Mouse (Mus musculus) embryonic stem cell, embryonic (primary cell): ENCODE measurements around the gene Rgma.

Experiments used
- CTCF ChIA-PET, 4 experiments: fragments of 300-600 bp in 2 of 4; fragments of 350-600 bp in 2 of 4; sonication (Branson Sonifier 250); formaldehyde crosslinking; loops; one replicate each; lab custom pipeline; 2022; ENCODE audit warnings: inconsistent platforms in 2 of 4; lab: Charles Lee
- POLR2A ChIA-PET, 4 experiments: fragments of 300-600 bp in 2 of 4; fragments of 350-600 bp in 2 of 4; sonication (Branson Sonifier 250); formaldehyde crosslinking; loops; one replicate each; lab custom pipeline; 2022; ENCODE audit warnings: antibody characterized with exemption in 4 of 4, inconsistent platforms in 1 of 4; lab: Charles Lee

The Rgma gene

DNA sequence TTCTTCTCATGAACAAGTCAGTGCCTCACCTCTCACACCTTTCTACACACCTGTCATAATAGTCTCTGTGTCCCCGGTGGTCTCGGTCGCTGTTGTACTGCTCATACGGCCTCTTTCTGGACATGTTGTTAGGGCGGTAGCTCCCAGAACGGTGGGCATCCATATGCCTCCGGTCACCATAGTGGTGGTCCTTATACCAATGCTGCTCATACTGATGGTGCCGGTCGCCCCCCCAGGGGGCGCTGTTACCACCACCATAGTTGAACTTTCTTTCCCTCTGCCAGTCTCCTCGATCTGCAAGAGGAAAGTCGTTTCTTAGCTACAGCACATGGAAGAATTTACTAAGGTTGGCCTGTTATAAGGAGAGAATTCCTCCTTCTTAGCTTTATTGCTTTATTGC lies 60.4 kb downstream of the Rgma start:
- ChIA-PET POLR2A (interaction anchor here in 2 of 4 experiments (0.6 to 2.2 kb wide), 15 partner anchors 8 to 106 kb away, joined by 3 to 9 read pairs (median 5); no protein-coding TSS in a partner anchor), CTCF (interaction anchor here in 3 of 4 experiments (0.6 to 1.8 kb wide), 9 partner anchors 17 to 280 kb away, joined by 3 to 6 read pairs (median 3); no protein-coding TSS in a partner anchor)

DNA sequence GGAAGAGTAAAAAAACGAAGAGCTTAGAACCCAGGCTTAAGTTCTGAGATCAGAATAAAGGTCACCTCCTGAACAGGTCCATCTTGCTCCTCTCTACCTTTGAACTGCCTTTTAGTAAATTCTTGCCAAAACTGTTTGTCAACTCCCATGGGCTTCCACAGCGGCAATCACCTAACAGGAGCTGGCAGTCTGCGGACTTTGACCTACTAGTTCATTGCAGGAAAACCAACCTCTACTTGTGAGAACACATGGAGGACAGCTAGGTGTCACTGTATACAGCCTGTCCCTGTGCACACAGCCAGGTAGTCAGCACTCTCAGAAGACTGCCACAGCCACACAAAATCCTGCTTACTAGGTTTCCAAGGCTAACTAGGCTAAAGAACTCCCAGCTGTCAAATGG lies 66.5 kb downstream of the Rgma start:
- CTCF ChIA-PET: interaction anchor here in 1 of 4 experiments (0.6 kb wide), 1 partner anchor 219 kb away, joined by 3 read pairs; no protein-coding TSS in a partner anchor
- POLR2A ChIA-PET: interaction anchor here in 2 of 4 experiments (0.6 to 2.6 kb wide), 10 partner anchors 14 to 157 kb away, joined by 3 to 10 read pairs (median 3); no protein-coding TSS in a partner anchor

DNA sequence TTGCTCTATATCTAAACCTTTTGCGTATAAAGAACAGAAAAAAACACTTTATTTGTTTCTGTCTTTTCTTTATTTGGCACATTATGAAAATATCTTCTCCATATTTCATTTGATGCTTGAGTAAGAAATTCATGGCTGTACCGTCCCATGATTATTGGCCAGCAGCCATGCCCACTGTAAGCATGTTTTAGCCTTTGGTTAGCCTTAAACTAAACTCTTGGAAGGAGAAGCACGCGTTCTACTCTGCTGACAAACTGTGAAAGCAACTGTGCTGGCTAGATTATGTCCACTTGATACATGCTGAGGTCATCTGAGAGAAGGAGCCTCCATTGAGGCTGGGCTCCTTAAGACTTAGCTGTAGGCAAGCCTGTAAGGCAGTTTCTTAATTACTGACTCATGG lies 66.9 kb downstream of the Rgma start:
- CTCF ChIA-PET: no interaction called here
- POLR2A ChIA-PET: interaction anchor here in 2 of 4 experiments (0.6 to 2.6 kb wide), 10 partner anchors 13 to 157 kb away, joined by 3 to 10 read pairs (median 3); no protein-coding TSS in a partner anchor

DNA sequence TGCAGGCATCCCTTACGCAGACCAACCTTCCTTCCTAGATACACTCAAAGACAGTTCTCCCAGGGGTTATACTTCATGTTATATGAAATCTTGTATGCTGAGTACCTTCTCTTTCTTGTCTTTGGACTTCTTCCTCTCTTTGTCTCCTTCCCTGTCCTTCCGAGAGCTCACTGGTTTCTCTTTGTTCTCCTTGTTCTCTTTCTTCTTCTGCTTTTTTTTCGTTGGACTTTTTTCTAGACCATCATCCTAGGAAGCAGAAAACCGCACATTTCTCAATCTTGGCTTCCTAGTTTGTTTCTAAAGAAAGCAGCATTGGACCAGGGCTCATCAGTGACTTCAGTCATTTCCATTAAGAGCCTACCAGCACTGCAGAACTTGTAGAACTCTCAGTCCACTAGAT lies 76.3 kb downstream of the Rgma start:
- POLR2A ChIA-PET: interaction anchor here in 2 of 4 experiments (1.0 to 5.2 kb wide), 8 partner anchors 10 to 61 kb away, joined by 3 to 31 read pairs (median 4); no protein-coding TSS in a partner anchor
- CTCF ChIA-PET: no interaction called here

DNA sequence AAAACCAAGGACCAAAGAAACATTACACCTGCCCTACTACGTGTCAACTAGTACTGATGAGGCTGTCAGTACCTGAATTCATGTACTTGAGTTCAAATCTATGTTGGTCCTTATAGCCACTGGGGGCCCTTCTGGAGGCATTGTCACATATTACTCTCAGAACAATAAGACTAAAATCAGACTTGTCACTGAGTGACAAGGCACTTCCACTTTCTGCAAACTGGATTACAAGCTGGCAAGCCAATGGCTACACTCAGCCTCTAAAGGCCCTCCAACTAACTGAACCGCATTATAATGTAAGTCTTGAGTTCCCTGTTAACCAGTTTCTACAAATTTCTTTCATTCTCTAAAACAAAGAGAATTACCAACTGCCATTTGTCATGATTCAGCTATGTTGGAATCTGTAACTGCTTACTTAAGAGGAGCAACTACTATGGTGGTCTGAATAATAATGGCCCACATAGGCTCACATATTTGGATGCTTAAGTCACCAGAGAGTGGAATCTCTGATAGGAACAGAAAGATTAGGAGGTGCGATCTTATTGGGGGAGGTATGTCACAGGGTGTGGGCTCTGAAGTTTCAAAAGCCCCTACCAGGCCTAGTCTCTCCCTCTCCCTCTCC lies 77.0 kb downstream of the Rgma start:
- ChIA-PET CTCF (interaction anchor here in 1 of 4 experiments (1.0 kb wide), 1 partner anchor 16 kb away, joined by 3 read pairs; no protein-coding TSS in a partner anchor), POLR2A (interaction anchor here in 2 of 4 experiments (0.6 to 5.2 kb wide), 13 partner anchors 9 to 208 kb away, joined by 3 to 31 read pairs (median 4); no protein-coding TSS in a partner anchor)

DNA sequence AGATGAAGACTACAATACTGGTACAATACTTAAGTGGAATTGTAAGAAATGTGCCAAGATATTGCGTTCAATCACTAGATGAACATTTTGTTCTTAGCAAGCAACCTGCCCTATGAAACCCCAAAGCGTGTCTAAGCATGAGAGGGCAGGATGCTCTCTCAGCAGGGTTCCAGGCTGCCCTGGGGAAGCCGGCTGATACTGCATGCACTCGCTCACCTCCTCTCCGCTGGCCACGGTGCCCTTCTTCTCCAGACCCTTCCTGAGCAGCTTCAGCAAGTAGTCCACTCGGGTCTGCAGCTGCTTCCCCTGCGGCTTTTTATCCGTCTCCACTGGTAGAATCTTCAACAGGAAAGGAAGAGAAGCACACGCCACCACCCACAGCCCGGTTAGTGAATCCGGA lies 78.8 kb downstream of the Rgma start:
- CTCF ChIA-PET: interaction anchor here in 1 of 4 experiments (1.2 kb wide), 1 partner anchor 18 kb away, joined by 3 read pairs; no protein-coding TSS in a partner anchor
- POLR2A ChIA-PET: interaction anchor here in 2 of 4 experiments (1.5 to 5.2 kb wide), 6 partner anchors 8 to 28 kb away, joined by 3 to 31 read pairs (median 8); no protein-coding TSS in a partner anchor

DNA sequence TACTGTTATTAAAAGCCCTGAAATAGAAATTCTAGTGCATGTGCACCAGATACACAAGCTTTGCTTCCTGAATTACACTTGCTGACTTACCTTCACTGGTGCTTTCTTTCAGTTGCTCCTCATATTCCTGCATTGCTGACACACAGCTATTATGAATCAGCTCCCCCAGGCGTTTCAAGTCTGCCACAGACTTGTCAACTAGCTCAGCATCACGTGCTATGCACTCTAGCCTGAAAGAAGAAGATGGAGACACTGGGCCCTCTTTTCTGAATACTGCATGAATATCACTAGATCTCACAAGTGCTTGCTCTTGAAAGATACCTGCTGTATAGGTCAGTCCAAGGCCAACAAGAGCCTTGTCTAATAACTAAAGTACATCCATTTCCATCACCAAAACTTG lies 88.2 kb downstream of the Rgma start:
- ChIA-PET CTCF (no interaction called here), POLR2A (interaction anchor here in 2 of 4 experiments (0.9 to 5.4 kb wide), 5 partner anchors 11 to 71 kb away, joined by 3 to 31 read pairs (median 7); no protein-coding TSS in a partner anchor)

DNA sequence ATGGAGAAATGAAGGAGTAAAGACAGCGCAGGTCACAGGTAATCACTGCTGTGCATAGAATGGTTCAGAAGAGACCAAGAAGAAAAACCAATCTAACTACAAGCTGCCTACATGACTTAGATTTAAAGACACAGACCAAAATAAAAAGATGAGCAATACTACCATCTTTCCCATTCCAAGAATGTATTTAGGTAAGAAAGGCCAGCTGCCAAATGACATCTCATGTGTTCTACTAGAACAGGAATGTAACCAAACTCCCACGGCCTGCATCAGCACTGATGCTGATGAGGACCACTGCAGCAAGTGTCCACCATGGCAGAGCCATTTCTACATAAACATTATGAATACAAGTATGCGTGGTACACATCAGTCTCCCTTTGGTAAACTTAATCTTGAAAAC lies 92.4 kb downstream of the Rgma start:
- ChIA-PET POLR2A (interaction anchor here in 2 of 4 experiments (0.8 to 5.4 kb wide), 9 partner anchors 9 to 152 kb away, joined by 3 to 31 read pairs (median 3); no protein-coding TSS in a partner anchor), CTCF (interaction anchor here in 1 of 4 experiments (0.7 kb wide), 1 partner anchor 57 kb away, joined by 4 read pairs; no protein-coding TSS in a partner anchor)
